Mouse (Mus musculus) left cerebral cortex, adult 11 months (tissue): ENCODE measurements at regions not wholly inside any gene's neighbourhood (a gene's known extent, or its start where the extent isn't known, plus 50 kb on each side); places are given as distances from the start of the nearest gene placed in this dataset.
"Not testable (repeated sequence)": the region's sequence is repeated elsewhere in the genome, so short reads cannot be mapped to it uniquely, and the experiment has no call there.

ENCODE experiments used
- DNase-seq: peaks from one replicate; pipeline ENCODE4 v3.0.0; 2022; ENCODE audit warnings: low spot score

GRCm38 (mm10) chr5:148706323-148707120 lies 153.9 kb upstream of the Ubl3 start:
- no peak for DNase-seq

- DNase-seq, result no peak
Observed at GRCm38 (mm10) chr5:148704769-148705168, 152.2 kb upstream of the Ubl3 start.

GRCm38 (mm10) chr5:148701859-148702258 lies 149.3 kb upstream of the Ubl3 start:
- DNase-seq, result no peak

- DNase-seq, result no peak
Observed at GRCm38 (mm10) chr5:148701001-148701400, 148.4 kb upstream of the Ubl3 start.

- DNase-seq, result no peak
Observed at GRCm38 (mm10) chr5:148700240-148700639, 147.7 kb upstream of the Ubl3 start.

GRCm38 (mm10) chr5:148697631-148698368 lies 145.2 kb upstream of the Ubl3 start:
- no peak for DNase-seq

GRCm38 (mm10) chr5:148694352-148694751 lies 141.8 kb upstream of the Ubl3 start:
- DNase-seq, result no peak

- DNase-seq, result no peak
Observed at GRCm38 (mm10) chr5:148691486-148691885, 138.9 kb upstream of the Ubl3 start.

- DNase-seq, result no peak
Observed at GRCm38 (mm10) chr5:148690823-148691197, 138.2 kb upstream of the Ubl3 start.

GRCm38 (mm10) chr5:148690158-148690822 lies 137.7 kb upstream of the Ubl3 start:
- no peak for DNase-seq

GRCm38 (mm10) chr5:148689297-148689696 lies 136.7 kb upstream of the Ubl3 start:
- DNase-seq, result no peak

- DNase-seq, result no peak
Observed at GRCm38 (mm10) chr5:148688501-148688900, 135.9 kb upstream of the Ubl3 start.

- DNase-seq, result no peak
Observed at GRCm38 (mm10) chr5:148687827-148688226, 135.2 kb upstream of the Ubl3 start.

- no peak for DNase-seq
Observed at GRCm38 (mm10) chr5:148684216-148684615, 131.6 kb upstream of the Ubl3 start.

- DNase-seq, result no peak
Observed at GRCm38 (mm10) chr5:148682553-148682952, 130.0 kb upstream of the Ubl3 start.

GRCm38 (mm10) chr5:148680341-148680740 lies 127.8 kb upstream of the Ubl3 start:
- DNase-seq, result no peak

GRCm38 (mm10) chr5:148679586-148679985 lies 127.0 kb upstream of the Ubl3 start:
- DNase-seq, result no peak

GRCm38 (mm10) chr5:148678285-148678937 lies 125.8 kb upstream of the Ubl3 start:
- not testable (repeated sequence) for DNase-seq

GRCm38 (mm10) chr5:148674281-148674680 lies 121.7 kb upstream of the Ubl3 start:
- no peak for DNase-seq

GRCm38 (mm10) chr5:148662281-148662741 lies 109.7 kb upstream of the Ubl3 start:
- DNase-seq, result peak; percentile 5

- DNase-seq, result no peak
Observed at GRCm38 (mm10) chr5:148661120-148661519, 108.5 kb upstream of the Ubl3 start.

GRCm38 (mm10) chr5:148657936-148658640 lies 105.5 kb upstream of the Ubl3 start:
- DNase-seq, result no peak
